Mouse (Mus musculus) CD8-positive naive resting alpha-beta T cell, adult 2 months (primary cell): ENCODE data around the gene Tdpoz1.
"Not testable (repeated sequence)": the region's sequence is repeated elsewhere in the genome, so short reads cannot be mapped to it uniquely, and the experiment has no call there.

Experiments used
- DNase-seq, 2 experiments: peaks; one replicate each; pipeline ENCODE4 v3.0.0; 2022; ENCODE audit warnings: low read depth in 2 of 2, low spot score in 2 of 2

Tdpoz1 gene

GRCm38 (mm10) chr3:93676210-93676609, at the start of gene Tdpoz1:
Gene Tdpoz1, minus strand, starts transcription at chr3:93676310.
- DNase-seq, result not testable (repeated sequence)

- DNase-seq, result not testable (repeated sequence)
Observed at GRCm38 (mm10) chr3:93708969-93709637, 33.0 kb upstream of the Tdpoz1 start.

- not testable (repeated sequence) for DNase-seq
Observed at GRCm38 (mm10) chr3:93692970-93693369, 16.9 kb upstream of the Tdpoz1 start, which contains the start of gene Gm37596. Gene Gm37596, minus strand, starts transcription at chr3:93693070.

- DNase-seq, result not testable (repeated sequence)
Observed at GRCm38 (mm10) chr3:93670805-93671503, 5.2 kb downstream of the Tdpoz1 start.

- DNase-seq, result no peak
Observed at GRCm38 (mm10) chr3:93654260-93654659, 21.9 kb downstream of the Tdpoz1 start.

- no peak for DNase-seq
Observed at GRCm38 (mm10) chr3:93652586-93652985, 23.5 kb downstream of the Tdpoz1 start, which contains the start of gene Tdpoz2. Gene Tdpoz2, minus strand, starts transcription at chr3:93652686.

DNA sequence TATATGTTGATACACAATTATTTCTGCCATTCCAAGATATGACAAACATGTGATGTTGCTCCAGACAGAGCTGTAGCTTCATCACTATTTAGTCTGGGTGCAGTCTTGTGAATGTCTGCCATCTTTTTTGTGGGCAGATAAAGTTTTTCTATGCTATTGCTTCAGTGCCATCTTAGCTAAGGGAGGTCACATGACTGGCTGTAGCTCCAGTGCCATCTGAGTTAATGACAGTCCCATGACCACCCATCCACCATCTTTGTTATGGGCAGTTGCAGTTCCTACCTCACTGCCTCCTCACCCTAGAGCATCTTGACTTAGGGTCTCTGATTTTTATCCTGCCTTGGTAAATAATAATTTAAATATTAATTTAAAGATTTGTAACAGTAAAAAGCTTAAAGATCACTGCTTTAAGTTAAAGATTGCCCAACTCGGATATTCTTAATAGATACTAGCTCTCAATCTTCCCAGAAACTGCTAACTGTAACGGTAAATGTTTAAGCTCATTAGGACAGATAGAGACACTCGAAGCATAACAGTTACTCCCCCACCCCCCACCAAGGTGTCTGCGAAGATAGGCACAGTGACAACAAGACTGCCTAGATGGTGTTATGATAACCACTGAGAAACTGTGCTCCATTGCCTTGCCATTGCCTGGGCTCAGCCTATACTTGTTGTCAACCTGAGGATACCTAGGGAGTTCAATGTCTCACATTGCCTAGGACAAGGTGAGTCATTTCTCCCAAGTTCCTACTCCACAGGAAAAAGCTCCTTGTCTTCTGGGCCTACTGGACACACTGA, 45.0 kb downstream of the Tdpoz1 start:
- not testable (repeated sequence) for DNase-seq
